ENCODE assay signal across 15 mouse cellular contexts in genomic region chr4:108005328-108005727, GRCm38 (mm10). TPM values are rescaled to one million over a fixed set of nuclear protein-coding genes. Genes with fewer than 3 reads are reported as not detected.
A peak's percentile ranks its signal among the peaks of the same experiment; 100 is the strongest.
DNase-seq lines count a peak whose midpoint lies in the region; ATAC-seq and TF ChIP-seq lines count a peak whose summit lies in the region.
"Had no signal": no experiment of that assay in that cellular context is flagged by ENCODE, and none has a peak within 500 bp of the region (broad histone marks: within the 10 kb centered on the region; RNA-seq: fewer than 3 reads in every experiment).

No protein-coding gene starts in this region.

- no peak for TF ChIP-seq CTCF in forebrain, postnatal 0 days (IDR thresholded peaks at IDR 0.05; ENCODE audit: low read depth)

- H3K9ac ChIP-seq in forebrain, postnatal 0 days = no peak overlapping the region
- no peak overlapping the region for H3K9ac ChIP-seq in forebrain, embryonic 12.5 days
- H3K9ac ChIP-seq in neural tube, embryonic 14.5 days (replicated peaks; ENCODE audit: low read depth, low read length) = no peak overlapping the region
- H3K9ac ChIP-seq in neural tube, embryonic 15.5 days (replicated peaks) = no peak overlapping the region
- H3K9ac ChIP-seq: liver, embryonic 13.5 days had no signal

- H3K27ac ChIP-seq in forebrain, postnatal 0 days (ENCODE audit: low read depth, low read length) = no peak overlapping the region
- no peak overlapping the region for H3K27ac ChIP-seq in forebrain, embryonic 12.5 days
- H3K27ac ChIP-seq in neural tube, embryonic 14.5 days (ENCODE audit: low read depth, low read length) = no peak overlapping the region
- H3K27ac ChIP-seq in neural tube, embryonic 15.5 days (replicated peaks) = no peak overlapping the region
- H3K27ac ChIP-seq: heart, embryonic 10.5 days; liver, embryonic 13.5 days had no signal

- no peaks in the 10 kb centered on the region for H3K27me3 ChIP-seq in forebrain, postnatal 0 days (ENCODE audit: insufficient read depth, low read length)
- no peaks in the 10 kb centered on the region for H3K27me3 ChIP-seq in forebrain, embryonic 12.5 days
- H3K27me3 ChIP-seq in neural tube, embryonic 14.5 days (ENCODE audit: control insufficient read depth, insufficient read depth, low read length) = no peaks in the 10 kb centered on the region
- no peaks in the 10 kb centered on the region for H3K27me3 ChIP-seq in neural tube, embryonic 15.5 days (replicated peaks)
- H3K27me3 ChIP-seq: liver, embryonic 13.5 days had no signal

- peak; percentile 64 for ATAC-seq in forebrain, postnatal 0 days
- ATAC-seq in forebrain, embryonic 12.5 days (ENCODE audit: low FRiP score) = no peak
- ATAC-seq in neural tube, embryonic 14.5 days (ENCODE audit: low read depth) = 0 out of 2 replicates have a peak, but pooled peaks have one; percentile 51
- ATAC-seq in neural tube, embryonic 15.5 days (ENCODE audit: low FRiP score) = no peak; the same call in 1 of the 2 replicates

- 0 out of 2 replicates have a peak, but pooled peaks cover 3% of the 10 kb centered on the region for H3K4me1 ChIP-seq in forebrain, postnatal 0 days (ENCODE audit: insufficient read depth)
- no peaks in the 10 kb centered on the region for H3K4me1 ChIP-seq in forebrain, embryonic 12.5 days
- H3K4me1 ChIP-seq in neural tube, embryonic 14.5 days (ENCODE audit: control insufficient read depth, insufficient read depth, low read length) = no peaks in the 10 kb centered on the region
- H3K4me1 ChIP-seq in neural tube, embryonic 15.5 days = no peaks in the 10 kb centered on the region
- H3K4me1 ChIP-seq: heart, embryonic 10.5 days; megakaryocyte, embryonic 14.5 days had no signal

- H3K4me3 ChIP-seq in forebrain, postnatal 0 days (ENCODE audit: low read depth, low read length) = no peak overlapping the region
- no peak overlapping the region for H3K4me3 ChIP-seq in forebrain, embryonic 12.5 days (replicated peaks)
- no peak overlapping the region for H3K4me3 ChIP-seq in neural tube, embryonic 14.5 days (ENCODE audit: low read depth, low read length)
- H3K4me3 ChIP-seq in neural tube, embryonic 15.5 days (replicated peaks) = no peak overlapping the region
- H3K4me3 ChIP-seq: erythroblast, embryonic 14.5 days; heart, embryonic 10.5 days; liver, embryonic 13.5 days; megakaryocyte, embryonic 14.5 days had no signal

- no peaks in the 10 kb centered on the region for H3K9me3 ChIP-seq in forebrain, postnatal 0 days (ENCODE audit: low read length)
- no peaks in the 10 kb centered on the region for H3K9me3 ChIP-seq in forebrain, embryonic 12.5 days
- no peaks in the 10 kb centered on the region for H3K9me3 ChIP-seq in neural tube, embryonic 14.5 days (ENCODE audit: control insufficient read depth, low read length)
- no peaks in the 10 kb centered on the region for H3K9me3 ChIP-seq in neural tube, embryonic 15.5 days (replicated peaks)
- H3K9me3 ChIP-seq: heart, embryonic 10.5 days; liver, embryonic 13.5 days; megakaryocyte, embryonic 14.5 days had no signal

- peak; percentile 41 for DNase-seq in forebrain, postnatal 0 days
- DNase-seq in left cerebral cortex, postnatal 4 days = peak; percentile 67
- DNase-seq in left cerebral cortex, postnatal 25 days (ENCODE audit: low spot score in 2 of 2) = no peak
- DNase-seq in liver = no peak
- DNase-seq: adrenal gland, adult 8-10 months; B cell, adult 2 months; cerebellum, adult 8-10 months; kidney, postnatal 14 days; liver, embryonic 13.5 days had no signal

- no peaks in the 10 kb centered on the region for H3K36me3 ChIP-seq in forebrain, postnatal 0 days (ENCODE audit: insufficient read depth)
- H3K36me3 ChIP-seq in forebrain, embryonic 12.5 days (replicated peaks) = no peaks in the 10 kb centered on the region
- H3K36me3 ChIP-seq in neural tube, embryonic 14.5 days (ENCODE audit: control insufficient read depth, insufficient read depth, low read length) = no peaks in the 10 kb centered on the region
- H3K36me3 ChIP-seq in neural tube, embryonic 15.5 days = no peaks in the 10 kb centered on the region
- H3K36me3 ChIP-seq: heart, embryonic 10.5 days; liver, embryonic 13.5 days had no signal

- WGBS in forebrain, postnatal 0 days = 34% methylated on average over 7 of the region's 7 CpGs
- 66% methylated on average over 7 of the region's 7 CpGs for WGBS in forebrain, embryonic 12.5 days
- WGBS in neural tube, embryonic 14.5 days = 53% methylated on average over 7 of the region's 7 CpGs
- WGBS in neural tube, embryonic 15.5 days = 56% methylated on average over 7 of the region's 7 CpGs

- intact Hi-C loops in left cerebral cortex, postnatal 4 days (cut with DNase I) = no loop called here
- intact Hi-C loops in left cerebral cortex, postnatal 25 days (cut with DNase I) = no loop called here

- no peak overlapping the region for H3K4me2 ChIP-seq in forebrain, postnatal 0 days (ENCODE audit: low read depth)
- H3K4me2 ChIP-seq in forebrain, embryonic 12.5 days = no peak overlapping the region
- no peak overlapping the region for H3K4me2 ChIP-seq in neural tube, embryonic 14.5 days (ENCODE audit: low read depth, low read length)
- no peak overlapping the region for H3K4me2 ChIP-seq in neural tube, embryonic 15.5 days
- H3K4me2 ChIP-seq: liver, embryonic 13.5 days had no signal

RNA-seq across cellular contexts. Expression of gene Slc1a7, which starts 37.2 kb away (rescaled TPM):
- 0.15 TPM in 1 of 2 replicates, not detected in the other for total RNA-seq in forebrain, postnatal 0 days (2014; rRNA removed)
- 0.10 TPM in 1 of 2 replicates, not detected in the other for polyA plus RNA-seq in forebrain, postnatal 0 days (2015; fragmentation: Nextera tagmentation; extraction: Ambion mirVana)
- polyA plus RNA-seq in forebrain, embryonic 12.5 days (2016; fragmentation: Nextera tagmentation; extraction: Ambion mirVana) = not detected in 2 replicates
- total RNA-seq in left cerebral cortex, postnatal 4 days (2021) = not detected
- 1 to 10 TPM in 1 of 2 experiments, under 1 TPM in 1; 0.85 to 1.1 TPM for total RNA-seq in left cerebral cortex, postnatal 25 days (2021)
- not detected in 2 replicates for polyA plus RNA-seq in neural tube, embryonic 14.5 days (2014; fragmentation: Nextera tagmentation; extraction: Ambion mirVana)
- not detected in 2 replicates for polyA plus RNA-seq in neural tube, embryonic 15.5 days (2015; fragmentation: Nextera tagmentation; extraction: Ambion mirVana)
- polyA plus RNA-seq: erythroblast, embryonic 14.5 days; heart, embryonic 10.5 days; liver, embryonic 13.5 days had no signal

Comparison
In these comparisons a context has a peak if more than half of its experiments do, and no peak if none do; other contexts are left out.
1. ATAC-seq: peak in forebrain, postnatal 0 days (single experiment) and neural tube, embryonic 14.5 days (single experiment); none in forebrain, embryonic 12.5 days (single experiment) and neural tube, embryonic 15.5 days (single experiment).
2. DNase-seq: peak in forebrain, postnatal 0 days (single experiment) and left cerebral cortex, postnatal 4 days (single experiment); none in left cerebral cortex, postnatal 25 days (0 of 2) and liver (single experiment).